Mouse (Mus musculus) CH12.LX (cell line): ENCODE results near the gene Eaf1. TPM values are rescaled to one million over a fixed set of nuclear protein-coding genes. Genes with fewer than 3 reads are reported as not detected.

Experiments
- DNase-seq: peaks from one replicate; pipeline ENCODE4 v3.0.0-alpha.2; 2013; ENCODE audit errors: extremely low read depth
- H3K27ac ChIP-seq: 2 replicates; pipeline ENCODE4 v1.5.1; 2012; ENCODE audit warnings: low read depth, mild to moderate bottlenecking, control low read depth, moderate library complexity; ENCODE audit not compliant: insufficient read depth
- H3K27me3 ChIP-seq: replicated peaks from 2 replicates; pipeline ENCODE3; 2012; ENCODE audit warnings: inconsistent platforms
- H3K36me3 ChIP-seq, 2 experiments: replicated peaks in 1 of 2; 2 replicates each; pipeline versions ENCODE3 to v1.6.1; 2012; ENCODE audit warnings: inconsistent platforms in 1 of 2, low read length in 1 of 2, mild to moderate bottlenecking in 1 of 2, mixed read lengths in 1 of 2, moderate library complexity in 1 of 2; ENCODE audit not compliant: control insufficient read depth in 1 of 2, insufficient read depth in 1 of 2
- H3K4me1 ChIP-seq, 2 experiments: 2 replicates each; pipeline ENCODE4 v1.6.1; 2012; ENCODE audit warnings: inconsistent platforms in 1 of 2, moderate library complexity in 1 of 2; ENCODE audit not compliant: insufficient read depth in 2 of 2, control insufficient read depth in 1 of 2
- H3K4me2 ChIP-seq: 2 replicates; pipeline ENCODE4 v1.6.1; 2012; ENCODE audit warnings: low read depth, mild to moderate bottlenecking, control low read depth; ENCODE audit not compliant: poor library complexity, insufficient read depth, severe bottlenecking
- H3K4me3 ChIP-seq, 3 experiments: fragments of 150-350 bp in 1 of 3; sonication (generic) in 1 of 3; replicated peaks in 1 of 3; 2 replicates each; pipeline versions ENCODE3 to v1.5.1; 2011 to 2012; ENCODE audit warnings: low read depth in 2 of 3, low read length in 2 of 3, mild to moderate bottlenecking in 2 of 3, moderate library complexity in 2 of 3, control low read depth in 1 of 3, improper control_type of control experiment in 1 of 3, inconsistent platforms in 1 of 3, mixed read lengths in 1 of 3; ENCODE audit not compliant: poor library complexity in 1 of 3
- H3K79me2 ChIP-seq: replicated peaks from 2 replicates; pipeline ENCODE4 v1.6.1; 2012; ENCODE audit warnings: mild to moderate bottlenecking, moderate library complexity; ENCODE audit not compliant: control insufficient read depth, poor library complexity, insufficient read depth, severe bottlenecking; ENCODE audit errors: extremely low read depth
- H3K9ac ChIP-seq: 2 replicates; pipeline ENCODE4 v1.6.1; 2012; ENCODE audit warnings: low read depth, mild to moderate bottlenecking, control low read depth, moderate library complexity; ENCODE audit not compliant: insufficient read depth
- H3K9me3 ChIP-seq: replicated peaks from 2 replicates; pipeline ENCODE3; 2012; ENCODE audit warnings: low read length, inconsistent platforms, mixed read lengths
- BHLHE40 ChIP-seq: IDR thresholded peaks from 2 replicates; pipeline ENCODE4 v1.6.1; 2011; ENCODE audit warnings: mild to moderate bottlenecking, low read depth, low read length, improper control_type of control experiment
- CHD2 ChIP-seq: IDR thresholded peaks from 2 replicates; pipeline ENCODE4 v1.6.1; 2011; ENCODE audit warnings: low read length, improper control_type of control experiment
- CTCF ChIP-seq, 2 experiments: IDR thresholded peaks in 1 of 2; conservative IDR thresholded peaks in 1 of 2; 2 replicates each; pipeline ENCODE4 v1.5.1; 2011 to 2012; ENCODE audit warnings: low read depth in 2 of 2, low read length in 2 of 2, improper control_type of control experiment in 1 of 2, inconsistent platforms in 1 of 2, mild to moderate bottlenecking in 1 of 2, moderate library complexity in 1 of 2
- E2F4 ChIP-seq: IDR thresholded peaks from 2 replicates; pipeline ENCODE4 v1.6.1; 2011; ENCODE audit warnings: low read depth, low read length, improper control_type of control experiment; ENCODE audit not compliant: insufficient replicate concordance
- ELF1 ChIP-seq: IDR thresholded peaks from 2 replicates; pipeline ENCODE4 v1.6.1; 2014; ENCODE audit warnings: low read depth, mild to moderate bottlenecking, inconsistent platforms, low read length, improper control_type of control experiment
- ETS1 ChIP-seq: conservative IDR thresholded peaks from 2 replicates; pipeline ENCODE4 v1.6.1; 2012; ENCODE audit warnings: low read depth, mild to moderate bottlenecking, inconsistent platforms, low read length, improper control_type of control experiment, moderate library complexity
- GABPA ChIP-seq: IDR thresholded peaks from 2 replicates; pipeline ENCODE4 v1.6.1; 2012; ENCODE audit warnings: low read depth, low read length, improper control_type of control experiment, inconsistent platforms; ENCODE audit not compliant: insufficient replicate concordance
- HCFC1 ChIP-seq: IDR thresholded peaks from 2 replicates; pipeline ENCODE4 v1.6.1; 2012; ENCODE audit warnings: low read depth, mild to moderate bottlenecking, inconsistent platforms, low read length, improper control_type of control experiment
- IRF4 ChIP-seq: IDR thresholded peaks from 2 replicates; pipeline ENCODE4 v1.6.1; 2014; ENCODE audit warnings: low read depth, mild to moderate bottlenecking, inconsistent platforms, low read length, improper control_type of control experiment
- JUN ChIP-seq: IDR thresholded peaks from 2 replicates; pipeline ENCODE4 v1.6.1; 2011; ENCODE audit warnings: low read depth, mild to moderate bottlenecking, low read length, improper control_type of control experiment, moderate library complexity; ENCODE audit not compliant: insufficient read depth
- MAFK ChIP-seq: IDR thresholded peaks from 2 replicates; pipeline ENCODE4 v1.6.1; 2011; ENCODE audit warnings: low read length, improper control_type of control experiment; ENCODE audit not compliant: insufficient replicate concordance
- MAX ChIP-seq: IDR thresholded peaks from 2 replicates; pipeline ENCODE4 v1.6.1; 2011; ENCODE audit warnings: low read length, improper control_type of control experiment
- MAZ ChIP-seq: IDR thresholded peaks from 2 replicates; pipeline ENCODE4 v1.6.1; 2012; ENCODE audit warnings: low read depth, mild to moderate bottlenecking, inconsistent platforms, low read length, improper control_type of control experiment, moderate library complexity
- MXI1 ChIP-seq: IDR thresholded peaks from 2 replicates; pipeline ENCODE4 v1.6.1; 2011; ENCODE audit warnings: mild to moderate bottlenecking, low read depth, low read length, improper control_type of control experiment
- MYC ChIP-seq: IDR thresholded peaks from 2 replicates; pipeline ENCODE4 v1.6.1; 2011; ENCODE audit warnings: low read depth, mild to moderate bottlenecking, improper control_type of control experiment, low read length
- NELFE ChIP-seq: IDR thresholded peaks from 2 replicates; pipeline ENCODE4 v1.6.1; 2011; ENCODE audit warnings: low read depth, low read length, improper control_type of control experiment
- PAX5 ChIP-seq: IDR thresholded peaks from 2 replicates; pipeline ENCODE4 v1.6.1; 2012; ENCODE audit warnings: low read length, inconsistent platforms, mixed read lengths
- POLR2A ChIP-seq: IDR thresholded peaks from 2 replicates; pipeline ENCODE4 v1.6.1; 2011; ENCODE audit warnings: low read depth, mild to moderate bottlenecking, improper control_type of control experiment, low read length
- POLR2AphosphoS2 ChIP-seq: IDR thresholded peaks from 2 replicates; pipeline ENCODE4 v1.6.1; 2011; ENCODE audit warnings: low read depth, low read length, improper control_type of control experiment
- RAD21 ChIP-seq: IDR thresholded peaks from 2 replicates; pipeline ENCODE4 v1.6.1; 2011; ENCODE audit warnings: low read depth, mild to moderate bottlenecking, low read length, improper control_type of control experiment, moderate library complexity
- RCOR1 ChIP-seq: conservative IDR thresholded peaks from 2 replicates; pipeline ENCODE4 v1.6.1; 2012; ENCODE audit warnings: low read depth, mild to moderate bottlenecking, inconsistent platforms, low read length, improper control_type of control experiment
- SMC3 ChIP-seq: IDR thresholded peaks from 2 replicates; pipeline ENCODE4 v1.6.1; 2011; ENCODE audit warnings: low read depth, low read length, improper control_type of control experiment
- TBP ChIP-seq: conservative IDR thresholded peaks from 2 replicates; pipeline ENCODE4 v1.6.1; 2011; ENCODE audit warnings: low read depth, low read length, improper control_type of control experiment
- UBTF ChIP-seq: IDR thresholded peaks from 2 replicates; pipeline ENCODE4 v1.6.1; 2012; ENCODE audit warnings: low read depth, mild to moderate bottlenecking, inconsistent platforms, low read length, improper control_type of control experiment, moderate library complexity
- USF1 ChIP-seq: IDR thresholded peaks from 2 replicates; pipeline ENCODE4 v1.6.1; 2014; ENCODE audit warnings: low read depth, mild to moderate bottlenecking, inconsistent platforms, low read length, improper control_type of control experiment
- ZKSCAN1 ChIP-seq: IDR thresholded peaks from 2 replicates; pipeline ENCODE4 v1.6.1; 2012; ENCODE audit warnings: low read depth, inconsistent platforms, low read length, improper control_type of control experiment, borderline replicate concordance
- ZMIZ1 ChIP-seq: IDR thresholded peaks from 2 replicates; pipeline ENCODE4 v1.6.1; 2012; ENCODE audit warnings: low read depth, mild to moderate bottlenecking, inconsistent platforms, low read length, improper control_type of control experiment
- ZNF384 ChIP-seq: IDR thresholded peaks from 2 replicates; pipeline ENCODE4 v1.6.1; 2012; ENCODE audit warnings: low read depth, low read length, improper control_type of control experiment, inconsistent platforms
- dilution Hi-C: fragments of 300-500 bp; cut with MboI; formaldehyde crosslinking; loops from 2 replicates; pipeline ENCODE4 v1.14.3; 2020; ENCODE audit warnings: low sequenced_read_pairs; ENCODE audit not compliant: extremely low pct_unique_long_range_greater_than_20kb, extremely low pct_ligation_motif_present
- in situ Hi-C: fragments of 300-500 bp; cut with MboI; formaldehyde crosslinking; loops from 3 replicates; pipeline ENCODE4 v1.14.3; 2019; ENCODE audit warnings: low sequenced_read_pairs, low pct_ligation_motif_present, low pct_unique_long_range_greater_than_20kb, mixed read lengths
- polyA plus RNA-seq: library from polyadenylated mRNA; unstranded; fragments of >175 nt; gene quantifications from 2 replicates; pipeline ENCODE4 v1.2.1, GENCODE M21; 2012; ENCODE audit warnings: low read depth; ENCODE audit not compliant: insufficient read length
- total RNA-seq, 2 experiments: library from RNA; depleted of rRNA; stranded (reverse); fragments of 300-350 nt in 1 of 2; fragments of >200 nt in 1 of 2; gene quantifications; 2 replicates each; pipeline ENCODE4 v1.2.3; 2012 to 2014

Eaf1 gene
- total and polyA plus RNA-seq, 3 experiments, result 25.2 to 39.9 (median 29.4) TPM

DNA sequence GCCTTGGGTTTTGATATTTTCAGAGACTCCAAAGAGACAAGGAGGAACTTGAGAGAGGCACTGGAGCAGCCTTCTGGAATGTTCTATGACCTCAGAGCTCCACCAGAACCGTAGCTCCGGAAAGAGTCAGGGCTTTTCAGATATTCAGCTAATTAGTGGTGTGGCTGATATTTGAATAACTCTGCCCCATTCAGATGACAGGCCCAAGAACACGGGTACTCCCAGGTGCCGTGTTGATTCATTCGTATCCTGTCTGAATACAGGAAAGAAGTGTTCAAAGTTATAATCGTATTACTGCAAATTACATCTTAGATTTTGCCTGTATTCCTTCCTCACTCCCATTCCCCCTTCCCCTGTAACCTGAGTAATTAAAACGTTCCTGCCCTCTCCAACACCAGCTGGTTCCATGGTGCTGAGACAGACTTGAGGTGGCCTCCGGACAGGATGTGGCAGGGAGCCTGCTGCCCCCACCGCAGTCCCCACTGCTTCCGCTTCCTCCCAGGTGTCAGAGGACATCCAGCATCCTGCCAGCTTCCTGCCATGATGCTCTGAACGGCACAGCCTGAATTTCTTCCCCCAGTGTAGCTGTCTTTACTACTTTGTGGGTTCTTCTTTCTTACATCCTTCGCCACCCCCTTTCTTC, 37.4 kb downstream of the Eaf1 start (continued):
- TF ChIP-seq SMC3, result no peak
- no peak for TF ChIP-seq RAD21
- TF ChIP-seq ELF1, result peak; percentile 91
- peak; percentile 61; the same call in 1 of the 2 replicates for TF ChIP-seq BHLHE40
- peak; percentile 68; the same call in 1 of the 2 replicates for TF ChIP-seq POLR2AphosphoS2
- TF ChIP-seq MYC, result peak; percentile 64; the same call in 1 of the 2 replicates
- TF ChIP-seq ZMIZ1, result peak; percentile 80; the same call in 1 of the 2 replicates
- no peak for TF ChIP-seq MAFK

DNA sequence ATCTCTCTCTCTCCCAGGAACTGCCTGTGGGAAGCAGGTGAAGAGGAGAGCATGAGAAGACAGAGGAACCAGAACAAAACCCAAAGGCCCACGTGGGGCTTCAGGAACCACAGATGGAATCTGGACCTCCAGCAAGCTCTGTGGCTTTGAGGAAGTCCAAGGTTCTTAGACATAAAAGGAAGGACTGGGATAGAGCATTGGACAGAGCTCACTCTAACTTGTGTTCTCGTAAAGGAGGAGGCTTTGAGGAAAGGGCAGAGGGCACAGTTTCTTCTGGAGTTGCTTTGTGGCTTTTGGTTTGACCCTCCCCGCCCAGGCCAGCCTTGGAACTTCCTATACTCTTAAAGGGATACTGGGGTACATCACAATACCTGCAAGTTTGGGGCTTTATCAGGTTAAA, 38.5 kb downstream of the Eaf1 start:
- Histone ChIP-seq H3K4me2 (no peak overlapping the region; the same call in 1 of the 2 replicates), H3K9me3 (no peaks in the 10 kb centered on the region), H3K27me3 (no peaks in the 10 kb centered on the region), H3K27ac (no peak overlapping the region), H3K4me1 (peaks cover 26 to 51% of the 10 kb centered on the region in 2 experiments), H3K9ac (no peak overlapping the region), H3K36me3 (peaks cover 0 to 17% of the 10 kb centered on the region in 2 experiments), H3K79me2 (no peaks in the 10 kb centered on the region), H3K4me3 (no peak overlapping the region)
- no peak for DNase-seq
- dilution Hi-C loops (no loop called here), in situ Hi-C loops (no loop called here)
- TF ChIP-seq POLR2A (no peak), IRF4 (no peak), MAX (no peak), CTCF (conservative IDR thresholded peaks at IDR 0.05 in 1 of 2, IDR thresholded peaks at IDR 0.05 in 1 of 2; ENCODE audit: low read depth in 2 of 2, low read length in 2 of 2) (no peak), ELF1 (no peak), GABPA (no peak), MXI1 (no peak), MAFK (no peak), UBTF (no peak), E2F4 (no peak), CHD2 (no peak), ZMIZ1 (no peak), ZKSCAN1 (no peak), HCFC1 (no peak)

DNA sequence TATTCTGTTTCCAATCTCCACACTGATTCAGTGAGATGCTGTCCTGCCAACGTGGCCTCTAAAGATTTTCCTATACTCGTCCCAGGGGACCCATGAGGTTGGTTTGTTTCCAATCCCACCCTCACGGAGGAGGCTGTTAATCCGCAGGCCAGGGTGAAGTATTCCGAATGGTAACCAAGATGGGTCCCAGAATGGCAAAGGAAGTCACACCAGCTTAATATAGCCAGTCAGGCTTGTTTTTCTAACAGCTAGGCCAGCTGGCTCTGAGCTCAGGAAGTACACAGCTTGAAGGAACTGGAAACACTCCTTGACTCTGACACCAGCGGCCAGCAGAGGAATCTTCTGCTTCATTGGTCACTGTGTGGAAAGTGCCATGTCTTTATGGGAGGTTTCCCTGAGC, 43.1 kb downstream of the Eaf1 start:
- Histone ChIP-seq H3K36me3 (no peaks in the 10 kb centered on the region), H3K4me1 (peaks cover 34 to 68% of the 10 kb centered on the region in 2 experiments), H3K4me3 (no peak overlapping the region), H3K9me3 (no peaks in the 10 kb centered on the region), H3K9ac (no peak overlapping the region), H3K27ac (peak overlapping the region; percentile 22; the same call in 1 of the 2 replicates), H3K4me2 (no peak overlapping the region), H3K79me2 (no peaks in the 10 kb centered on the region), H3K27me3 (no peaks in the 10 kb centered on the region)
- dilution Hi-C loops (no loop called here), in situ Hi-C loops (no loop called here)
- peak; percentile 83 for DNase-seq
- TF ChIP-seq ZNF384 (no peak), CHD2 (no peak), CTCF (conservative IDR thresholded peaks at IDR 0.05 in 1 of 2, IDR thresholded peaks at IDR 0.05 in 1 of 2; ENCODE audit: low read depth in 2 of 2, low read length in 2 of 2) (no peak), POLR2AphosphoS2 (no peak), SMC3 (0 out of 2 replicates have a peak, but pooled peaks have one; percentile 5), ETS1 (peak; percentile 46; the same call in 1 of the 2 replicates), PAX5 (no peak), NELFE (no peak), IRF4 (no peak), TBP (no peak), USF1 (no peak), E2F4 (no peak), JUN (no peak), ZMIZ1 (no peak), MAZ (no peak), POLR2A (no peak), HCFC1 (no peak; the same call in 1 of the 2 replicates), RCOR1 (no peak)
